Mouse (Mus musculus): ENCODE measurements at regions not wholly inside any gene's neighbourhood (a gene's known extent, or its start where the extent isn't known, plus 50 kb on each side); places are given as distances from the start of the nearest gene placed in this dataset.

DNA sequence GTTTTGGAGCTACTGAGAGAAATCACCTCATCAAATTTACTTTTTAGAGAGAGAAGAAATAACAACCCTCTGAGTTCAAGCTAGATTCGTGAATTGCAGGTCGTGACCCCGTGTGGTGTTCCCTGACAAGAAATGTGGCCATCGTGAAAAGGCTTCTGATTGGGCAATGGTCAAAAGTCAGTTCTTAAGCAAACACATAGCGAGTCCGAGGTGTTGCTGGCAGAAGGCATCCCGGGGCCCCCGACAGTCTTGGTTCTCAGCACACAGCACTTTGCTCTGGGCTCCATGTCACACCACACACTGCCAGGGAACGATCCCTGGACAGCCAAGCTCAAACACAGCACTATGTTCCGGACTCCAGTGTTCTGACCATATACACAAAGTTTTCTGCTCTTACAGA, 320.0 kb downstream of the Etnk1 start:
- no peak for DNase-seq

DNA sequence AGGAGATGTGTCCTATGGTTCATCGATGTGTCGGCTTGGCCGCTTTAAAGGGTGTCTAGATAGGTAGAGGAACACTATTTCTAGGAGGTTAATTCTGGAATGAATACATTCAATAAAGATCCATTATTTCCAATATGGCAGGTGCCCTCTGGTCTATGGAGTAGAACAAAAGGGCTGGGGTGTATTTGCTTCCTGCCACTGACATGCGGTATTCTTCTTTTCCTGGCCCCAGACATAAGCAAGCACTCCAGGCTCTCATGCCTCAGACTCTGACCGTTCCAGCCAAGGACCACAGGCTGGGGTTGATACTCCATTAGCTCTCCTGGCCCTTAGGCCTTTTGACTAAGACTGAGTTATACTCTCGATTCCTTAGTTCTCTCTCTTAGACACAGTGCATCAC, 323.0 kb downstream of the Etnk1 start:
- no peak for DNase-seq

DNA sequence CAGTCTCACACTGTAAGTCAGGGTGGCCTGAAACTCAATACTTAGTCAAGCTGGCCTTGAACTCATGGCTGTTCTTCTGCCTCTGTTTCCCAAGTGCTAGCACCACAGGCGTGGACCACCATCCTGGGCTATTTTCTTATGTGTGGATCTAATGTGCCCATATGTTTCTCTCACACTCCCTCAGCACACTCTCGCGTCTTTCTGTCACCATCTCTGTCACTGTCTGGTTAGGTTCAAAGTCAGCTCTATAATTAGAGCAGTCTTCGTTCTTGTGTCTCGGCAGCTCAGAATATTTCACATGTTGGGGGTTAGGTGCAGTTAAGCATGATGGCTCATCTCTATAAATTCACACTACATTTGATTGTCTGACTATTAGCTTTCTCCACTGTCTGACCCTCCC, 324.4 kb downstream of the Etnk1 start:
- DNase-seq: no peak

DNA sequence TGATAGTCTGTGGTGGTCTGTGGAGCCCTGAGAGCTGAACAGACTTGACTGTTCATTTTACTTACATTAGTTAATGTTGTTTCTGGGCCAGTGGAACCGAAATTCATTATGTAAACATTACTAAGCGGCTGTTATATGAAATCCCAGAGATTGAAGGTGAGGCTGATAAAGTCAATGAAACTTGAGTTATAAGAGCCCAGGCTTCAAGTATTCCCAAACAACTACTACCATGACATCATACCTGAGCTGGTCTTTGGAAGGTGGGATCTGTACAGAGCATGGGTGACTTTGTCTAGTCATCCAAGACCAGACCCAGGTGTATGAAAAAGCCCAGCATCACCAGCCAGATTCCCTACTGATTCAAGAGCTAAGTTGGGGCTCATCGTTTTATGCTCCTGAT, 326.5 kb downstream of the Etnk1 start:
- no peak for DNase-seq

DNA sequence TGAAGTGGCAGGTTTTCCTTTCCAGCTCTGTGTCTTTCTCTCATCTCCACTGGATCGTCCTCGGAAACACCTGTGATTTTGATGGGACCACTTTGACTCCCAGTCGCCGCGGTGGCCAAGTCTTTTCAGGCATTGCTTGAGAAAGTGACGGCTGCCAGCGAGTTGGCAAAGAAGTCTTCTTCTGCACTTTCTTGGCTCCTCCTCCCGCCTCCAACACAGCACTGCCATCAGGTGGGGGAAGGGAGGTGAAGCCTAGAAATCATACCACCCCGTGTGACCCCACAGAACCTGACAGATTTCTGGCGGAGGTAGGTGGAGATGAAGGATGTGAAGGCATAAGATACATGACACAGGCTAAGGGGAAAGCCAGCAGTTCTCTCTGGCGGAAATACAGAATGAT, 327.3 kb downstream of the Etnk1 start:
- peak; percentile 66 to 68 for DNase-seq

DNA sequence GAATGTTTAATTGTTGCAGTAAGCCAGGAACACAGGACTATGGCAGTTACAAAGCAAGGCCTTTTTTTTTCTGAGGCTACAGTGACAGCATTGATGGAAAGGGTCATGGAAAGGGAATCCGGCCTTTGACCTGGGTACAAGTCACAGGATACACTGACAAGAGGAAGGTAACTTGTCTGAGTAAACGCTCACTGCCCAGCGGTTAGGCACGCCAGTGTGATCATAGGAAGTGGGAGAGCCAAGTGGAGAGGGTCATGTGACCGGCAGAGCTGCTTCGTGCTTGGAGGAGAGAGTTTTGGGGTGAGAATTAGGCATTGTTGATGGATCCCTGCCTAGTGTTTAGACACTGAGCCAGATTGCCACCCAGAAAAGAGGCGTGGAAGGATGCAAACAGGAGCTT, 327.9 kb downstream of the Etnk1 start:
- DNase-seq: no peak

DNA sequence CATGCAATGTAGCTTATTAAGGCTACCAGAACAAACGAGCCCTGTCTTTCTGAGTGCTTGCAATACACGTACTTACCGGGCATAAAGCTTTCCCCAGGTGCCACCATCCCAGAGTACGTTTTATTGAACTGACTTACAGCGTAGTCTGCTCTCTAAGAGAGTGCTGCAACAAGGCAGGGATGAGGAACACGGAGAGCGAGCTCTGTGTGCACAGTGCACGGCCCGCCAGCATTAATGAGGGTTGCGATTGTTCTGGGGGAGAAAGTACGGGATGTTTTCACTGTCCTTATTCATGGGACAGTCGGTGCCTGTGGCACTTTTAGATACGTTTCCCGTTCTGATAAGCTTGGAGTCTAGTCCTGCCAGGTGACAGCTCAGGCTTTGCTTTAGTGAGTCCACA, 331.7 kb downstream of the Etnk1 start:
- no peak for DNase-seq

DNA sequence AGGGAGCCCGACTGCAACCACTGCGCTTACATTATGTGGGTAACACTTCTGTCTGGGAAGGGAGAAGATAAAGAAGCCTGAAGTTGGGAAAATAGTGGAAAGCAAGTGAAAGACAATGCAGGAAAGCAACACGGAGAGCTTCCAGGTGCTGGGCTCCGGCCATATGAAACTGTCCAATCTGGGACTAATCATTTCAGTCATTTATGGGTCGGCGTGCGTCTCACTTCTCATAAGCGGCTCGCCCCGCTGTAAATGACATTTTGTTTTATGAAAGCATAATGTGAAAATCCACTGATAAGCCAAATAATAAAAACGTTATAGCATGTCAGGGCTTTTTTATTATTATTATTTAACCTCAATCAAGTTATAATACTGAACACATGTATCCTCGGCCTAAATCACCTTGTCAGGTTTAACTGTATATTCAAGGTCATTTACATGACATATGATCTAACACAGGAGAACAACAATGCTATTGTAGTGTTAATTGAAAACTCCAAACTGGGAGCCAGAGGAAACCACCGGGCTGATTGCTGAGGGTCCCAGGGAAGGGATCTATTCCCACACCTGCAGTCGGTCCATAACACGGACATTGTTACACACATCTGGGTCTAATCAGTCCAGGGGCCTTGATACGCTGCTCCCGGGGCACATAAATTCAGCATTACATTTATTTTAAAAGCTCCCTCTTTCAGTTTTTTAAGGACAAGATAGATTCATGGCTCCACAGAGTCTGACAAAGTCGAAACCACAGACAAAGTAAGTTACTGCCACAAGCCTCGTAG, 332.4 kb downstream of the Etnk1 start:
- DNase-seq: no peak

DNA sequence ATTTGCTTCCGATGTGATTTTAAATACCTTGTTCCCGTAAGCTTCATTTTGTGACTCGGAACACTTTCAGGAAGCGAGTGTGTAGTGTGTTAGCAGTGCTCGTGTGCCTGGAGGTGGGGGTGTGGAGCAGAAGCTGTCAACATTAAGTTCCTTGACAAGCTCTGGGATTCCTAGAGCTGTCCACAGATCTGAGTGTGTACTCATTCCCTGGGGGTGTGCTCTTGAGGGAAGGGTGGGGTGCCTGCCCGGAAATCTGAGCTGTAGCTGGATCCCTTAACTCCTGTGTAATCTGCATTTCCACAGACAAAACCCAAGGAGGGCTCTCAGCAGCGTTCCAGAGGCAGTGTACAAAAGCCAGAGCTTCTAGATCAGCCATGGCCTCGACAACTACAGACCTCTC, 335.8 kb downstream of the Etnk1 start:
- DNase-seq: no peak

DNA sequence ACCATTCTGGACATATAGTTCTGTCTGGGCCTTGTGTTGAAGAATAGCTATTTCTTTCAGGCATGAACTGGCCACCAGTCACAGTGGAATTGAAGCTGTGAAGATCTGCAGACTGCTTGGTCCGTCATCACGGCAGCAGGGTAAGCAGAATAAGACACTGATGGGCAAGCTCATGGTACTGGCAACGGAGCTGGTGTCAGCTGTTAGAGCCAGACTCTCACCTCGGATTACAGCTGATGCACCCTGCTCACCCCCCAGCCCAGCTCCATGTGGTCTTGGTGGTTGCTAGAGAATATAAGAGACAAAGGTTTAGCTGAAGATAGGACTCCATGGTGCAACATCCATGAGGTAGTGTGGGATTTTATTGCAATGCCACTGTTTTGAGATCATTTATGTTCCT, 336.9 kb downstream of the Etnk1 start:
- peak; percentile 24 to 53 for DNase-seq

DNA sequence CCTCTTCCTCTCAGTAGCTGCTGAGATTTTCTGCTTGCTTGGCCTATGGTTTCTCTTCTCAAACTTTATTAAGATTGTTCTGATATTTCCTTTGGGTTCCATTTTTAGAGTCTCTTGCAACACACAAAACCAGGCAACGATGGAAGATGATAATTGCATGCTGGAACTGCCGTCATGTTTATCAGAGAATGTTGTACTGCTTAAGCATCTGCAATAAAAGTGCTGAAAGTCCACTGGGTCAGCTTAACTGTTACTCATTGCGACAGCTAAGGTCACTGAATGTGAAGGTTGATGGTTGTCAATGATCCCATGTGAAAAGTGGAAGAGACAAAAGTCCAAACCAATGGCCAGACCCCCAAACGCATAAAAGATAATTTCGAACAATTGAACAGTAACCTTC, 346.4 kb downstream of the Etnk1 start:
- no peak for DNase-seq

DNA sequence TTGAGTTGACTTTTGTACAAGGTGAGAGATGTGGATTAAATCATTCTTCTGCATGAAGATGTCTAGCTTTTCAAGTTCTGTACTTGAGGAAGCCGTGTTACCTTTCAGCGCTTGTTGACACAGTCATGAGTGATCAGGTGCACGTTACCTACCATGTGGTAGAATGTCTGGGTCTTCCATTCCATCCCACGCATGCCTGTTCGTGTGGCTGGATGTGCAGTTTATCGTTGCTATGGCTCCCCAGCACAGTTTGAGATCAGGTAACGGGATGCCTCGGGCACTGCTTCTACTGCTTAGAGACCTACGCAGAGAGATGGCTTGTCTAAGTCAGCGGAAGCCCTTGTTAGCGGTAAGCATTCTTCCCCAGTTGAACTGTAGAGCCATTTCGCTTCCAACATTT, 348.1 kb downstream of the Etnk1 start:
- DNase-seq: no peak

DNA sequence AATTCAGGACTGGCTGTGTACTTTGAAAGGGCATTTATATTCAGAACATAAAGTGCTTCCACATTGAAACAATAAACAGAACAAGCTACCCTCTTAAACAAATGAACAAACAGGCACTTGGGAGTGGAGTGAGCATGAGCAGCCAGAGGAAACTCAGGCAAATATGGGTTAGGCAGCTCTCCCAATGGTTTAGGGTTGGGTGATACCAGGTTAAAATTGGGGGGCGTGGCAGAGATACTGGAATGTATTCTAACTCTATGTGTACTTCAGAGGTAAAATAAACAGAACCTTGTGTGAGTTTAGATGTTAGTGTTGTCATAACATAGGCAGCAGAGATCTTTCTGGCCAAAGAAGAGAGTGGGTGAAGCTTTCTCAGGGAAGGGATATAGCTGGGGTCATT, 349.7 kb downstream of the Etnk1 start:
- DNase-seq: no peak

DNA sequence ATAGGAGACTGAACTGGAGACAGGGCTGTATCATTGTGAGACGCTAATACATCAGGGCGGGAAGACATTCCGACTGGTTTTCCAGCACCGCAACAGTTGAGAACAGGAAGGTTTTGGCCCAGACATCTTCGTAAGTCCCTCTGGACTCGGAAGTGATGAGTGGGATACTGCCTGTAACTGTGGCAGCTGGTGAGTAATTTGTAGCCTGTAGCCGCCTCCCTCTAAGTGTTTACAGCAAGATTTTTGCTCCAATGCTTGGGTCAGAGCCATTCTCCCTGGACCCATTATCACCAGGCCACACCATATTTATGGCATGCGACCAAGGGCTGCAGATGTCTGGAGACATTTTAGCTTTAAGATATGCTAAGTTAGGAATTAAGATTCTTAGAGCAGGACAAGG, 351.5 kb downstream of the Etnk1 start:
- DNase-seq: peak; percentile 68 to 76

DNA sequence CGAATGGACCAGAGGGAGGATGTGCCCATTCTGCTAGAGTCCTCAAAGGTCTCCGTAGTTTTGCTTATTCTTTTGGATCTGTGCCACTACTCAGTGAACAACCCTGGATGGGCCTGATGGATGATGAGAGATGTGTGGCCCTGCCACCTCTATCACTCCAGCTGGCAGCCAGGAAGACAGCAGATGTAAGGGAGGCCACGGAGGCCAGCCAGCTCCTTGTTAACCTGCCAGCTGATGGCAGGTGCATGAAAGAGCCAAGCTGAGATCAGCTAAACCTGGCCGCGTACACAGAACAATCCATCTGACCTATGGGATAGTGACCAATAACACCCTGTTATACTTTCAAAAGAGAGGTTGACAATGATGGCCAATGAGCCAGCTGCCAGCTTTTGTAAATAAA, 352.6 kb downstream of the Etnk1 start:
- DNase-seq: peak; percentile 83 to 89

DNA sequence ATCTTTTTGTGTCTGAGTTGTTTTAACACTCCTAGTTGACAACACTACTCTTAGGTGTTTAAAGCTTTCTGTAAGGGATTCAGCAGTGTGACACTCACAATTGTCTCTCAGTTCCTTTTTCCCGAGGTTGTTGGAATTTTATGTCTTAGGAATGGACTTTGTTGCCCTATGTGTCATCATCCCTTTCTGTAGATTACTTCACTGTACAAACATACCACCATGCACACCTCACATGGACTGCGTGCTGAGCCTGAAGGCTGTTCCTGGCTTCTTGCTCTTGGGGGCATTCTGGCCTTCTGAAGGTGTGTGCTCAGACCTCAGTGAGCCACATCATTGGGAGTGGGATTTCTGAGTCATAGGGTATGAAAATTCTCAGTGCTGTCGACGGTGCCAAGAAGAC, 358.1 kb downstream of the Etnk1 start:
- DNase-seq: no peak

DNA sequence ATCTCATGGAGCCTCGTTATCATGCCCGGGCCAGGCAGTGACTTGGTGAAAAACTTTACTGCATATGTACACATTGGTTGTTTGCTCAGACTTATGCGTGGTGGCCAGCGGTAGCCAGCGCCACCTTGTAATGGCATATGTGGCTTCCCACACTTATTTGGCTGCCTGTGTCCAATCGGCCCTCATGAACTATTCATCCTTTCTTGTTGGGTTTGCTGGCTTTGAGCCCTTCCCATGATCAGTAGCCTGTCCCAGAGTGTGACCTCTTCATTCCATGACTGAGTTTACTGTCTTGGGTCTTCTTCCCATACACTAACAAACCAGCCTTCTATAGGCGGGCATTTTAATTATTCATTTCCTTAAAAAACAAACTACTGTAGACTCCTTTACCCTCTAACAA, 361.9 kb downstream of the Etnk1 start:
- DNase-seq: no peak

DNA sequence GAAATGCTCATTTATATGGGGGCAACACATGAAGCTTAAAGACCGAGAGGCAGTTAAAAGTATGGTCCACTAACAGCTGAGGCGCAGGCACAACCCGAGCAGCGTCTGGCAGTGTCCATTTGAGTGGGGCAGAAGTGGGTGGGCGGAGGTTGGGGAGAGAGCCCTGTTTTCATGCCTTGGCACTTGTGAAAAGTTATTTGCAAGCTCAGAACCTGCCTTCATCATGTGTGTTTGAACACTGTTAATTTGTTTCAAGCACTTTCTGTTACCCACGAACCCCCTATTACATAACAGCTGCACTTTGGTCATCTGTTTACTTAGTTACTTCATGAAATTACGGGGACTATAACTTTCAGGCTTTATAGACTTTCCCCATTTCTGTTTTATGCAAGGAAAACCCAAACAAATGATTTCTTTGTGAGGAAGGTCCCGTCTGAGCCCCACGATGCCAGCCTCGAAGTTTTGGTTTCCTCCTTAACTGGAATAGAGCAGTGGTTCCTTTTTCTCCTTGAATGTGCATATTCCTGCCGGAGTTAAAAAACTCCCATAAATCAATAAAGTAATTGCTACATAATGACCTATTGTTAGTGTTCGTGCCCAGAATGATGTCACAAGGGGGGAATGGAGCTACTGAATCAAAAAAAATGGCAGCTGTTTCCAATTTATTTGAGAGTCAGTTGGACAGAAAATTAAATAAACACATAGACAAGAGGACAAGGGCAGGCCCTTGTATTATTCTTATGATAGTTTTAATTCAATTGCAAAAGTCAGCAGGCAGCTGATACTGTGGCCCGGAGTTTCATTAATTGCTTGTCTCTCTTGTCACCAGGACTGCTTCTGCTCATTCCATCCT, 363.6 kb downstream of the Etnk1 start:
- no peak for DNase-seq

DNA sequence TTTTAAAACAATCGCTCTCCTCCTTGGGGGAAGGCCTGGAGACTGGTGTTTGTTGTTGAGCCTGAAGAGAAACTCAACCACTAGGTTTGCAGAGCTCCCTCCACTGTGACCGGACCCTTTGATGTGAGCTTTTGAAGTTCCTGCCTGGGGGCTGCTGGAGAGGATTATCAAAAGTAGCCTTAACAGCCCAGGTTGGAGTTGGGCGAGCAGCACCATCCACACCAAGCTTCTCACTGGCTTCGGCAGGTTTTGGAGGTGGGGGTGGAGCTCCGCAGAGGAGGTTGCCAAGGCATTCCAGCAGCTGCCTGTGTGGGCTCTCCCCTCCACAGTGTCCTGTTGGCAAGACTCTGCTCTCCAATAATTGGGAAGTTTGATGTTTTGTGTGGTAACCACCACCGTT, 364.5 kb downstream of the Etnk1 start:
- DNase-seq: peak in 1 of 2 experiments; percentile 25

DNA sequence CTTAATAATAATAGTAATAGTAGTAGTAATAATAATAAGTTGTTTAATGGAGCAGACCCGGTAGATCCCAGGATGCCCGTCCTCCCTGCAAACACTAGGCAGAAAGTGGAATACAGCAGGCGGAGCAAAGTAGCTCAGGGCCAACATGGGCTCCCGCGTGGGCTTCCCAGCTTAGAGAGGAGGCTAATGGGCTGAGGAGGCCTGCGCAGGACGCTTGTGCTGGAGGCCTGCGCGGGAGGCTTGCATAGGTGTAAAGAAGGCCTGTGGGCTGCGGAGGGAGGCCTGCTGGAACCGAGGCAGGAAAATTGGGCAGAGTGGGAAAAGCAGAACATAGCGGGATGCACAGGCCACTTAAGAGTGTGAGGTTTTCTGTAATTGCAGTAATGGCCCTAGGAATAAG, 365.4 kb downstream of the Etnk1 start:
- no peak for DNase-seq

DNA sequence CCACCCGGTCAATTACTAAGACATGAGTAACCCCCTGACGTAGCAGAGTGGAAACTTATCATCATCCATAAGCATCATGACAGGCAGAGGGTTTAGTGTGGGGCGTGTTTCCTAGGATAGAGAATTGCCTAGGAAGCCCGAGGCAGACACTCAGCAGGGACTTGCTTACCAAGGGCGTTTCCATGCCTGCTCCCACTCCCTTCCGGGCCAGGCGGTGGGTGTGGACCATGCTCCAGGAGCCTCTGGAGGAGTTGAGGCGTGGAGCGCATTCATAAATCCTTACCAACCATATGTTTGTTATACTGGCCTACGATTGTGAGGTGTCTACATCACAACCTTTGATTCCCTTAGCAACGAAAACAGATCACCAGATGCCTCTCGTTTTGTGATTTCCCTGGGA, 368.2 kb downstream of the Etnk1 start:
- no peak for DNase-seq

DNA sequence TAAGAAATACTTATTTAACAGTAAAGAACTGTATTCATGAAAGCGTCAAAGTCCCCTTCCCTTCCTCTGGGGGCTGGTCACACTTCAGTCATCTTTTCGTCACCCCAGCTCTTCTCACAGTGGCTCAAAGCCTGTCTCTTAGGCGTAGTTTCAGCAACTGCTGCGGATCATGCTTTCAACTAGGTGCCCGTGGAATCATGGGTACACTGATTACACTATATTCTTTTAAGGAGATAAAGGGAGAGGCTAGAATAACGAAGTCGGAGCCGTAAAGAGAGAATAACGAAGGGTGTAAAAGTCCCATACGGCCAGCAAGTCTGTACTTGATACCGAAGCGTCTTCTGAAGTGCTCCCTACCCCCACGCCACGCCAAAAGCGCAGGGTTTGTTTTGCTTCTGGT, 368.7 kb downstream of the Etnk1 start:
- DNase-seq: no peak

DNA sequence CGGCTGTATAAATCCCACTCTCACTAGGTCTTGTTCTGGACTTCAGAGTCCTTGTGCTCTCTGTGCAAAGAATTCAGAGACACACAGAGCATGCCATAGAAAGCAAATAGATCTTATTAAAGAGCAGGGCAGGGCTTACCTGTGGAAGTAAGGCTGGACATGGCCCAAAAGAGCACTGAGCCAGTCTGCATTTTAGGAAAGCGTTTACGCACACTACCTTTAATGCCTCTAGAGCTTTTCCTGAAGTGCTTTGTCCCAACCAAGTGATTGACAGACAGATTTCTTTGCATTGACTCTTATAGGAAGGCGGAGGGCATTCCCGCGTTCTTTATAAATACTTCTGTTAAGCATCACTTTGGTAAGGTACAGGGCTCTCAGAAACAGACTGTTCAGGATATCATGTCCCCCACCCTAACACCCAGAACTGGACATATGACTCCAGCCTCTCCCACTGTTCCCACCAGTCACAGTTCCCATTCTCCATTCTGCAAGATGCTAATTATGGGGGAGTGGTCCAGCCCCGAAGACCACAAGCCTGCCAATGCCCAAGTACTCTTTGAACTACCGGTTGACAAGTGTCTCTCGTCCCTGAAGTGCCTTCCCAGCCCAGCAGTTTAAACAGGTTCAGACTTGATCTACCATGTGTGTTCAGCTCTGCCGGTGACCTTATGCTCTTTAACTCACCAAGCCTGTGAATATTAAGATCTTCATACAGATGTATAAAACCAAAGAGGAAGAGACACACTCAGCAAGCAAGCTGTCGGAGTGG, 369.7 kb downstream of the Etnk1 start:
- DNase-seq: no peak

All from cerebellum, postnatal 10 days (tissue).